Mouse (Mus musculus) liver, postnatal 0 days (tissue): ENCODE measurements around the gene Kctd21. TPM values are rescaled to one million over a fixed set of nuclear protein-coding genes. Genes with fewer than 3 reads are reported as not detected.

Source experiments
- ATAC-seq: fragments of 200-750 bp; cut with Nextera tagmentation; 2 replicates; pipeline ENCODE4 v1.8.0; 2017; ENCODE audit warnings: mild to moderate bottlenecking, moderate library complexity
- DNase-seq: peaks from one replicate; pipeline ENCODE4 v3.0.0-alpha.2; 2016
- H3K27ac ChIP-seq: fragments of 300-500 bp; sonication (generic); 2 replicates; pipeline ENCODE4 v1.5.1; 2014; ENCODE audit warnings: antibody characterized with exemption, moderate library complexity, mild to moderate bottlenecking, low read depth
- H3K27me3 ChIP-seq: fragments of 300-500 bp; sonication (generic); 2 replicates; pipeline ENCODE4 v1.6.1; 2014; ENCODE audit warnings: low read length, control low read depth, mixed read lengths; ENCODE audit not compliant: insufficient read depth
- H3K36me3 ChIP-seq: fragments of 300-500 bp; sonication (generic); replicated peaks from 2 replicates; pipeline ENCODE4 v1.6.1; 2014; ENCODE audit warnings: mild to moderate bottlenecking, control low read depth, low read length, moderate library complexity, mixed read lengths; ENCODE audit not compliant: insufficient read depth
- H3K4me1 ChIP-seq: fragments of 300-500 bp; sonication (generic); 2 replicates; pipeline ENCODE4 v1.6.1; 2014; ENCODE audit warnings: antibody characterized with exemption, mild to moderate bottlenecking, control low read depth; ENCODE audit not compliant: insufficient read depth
- H3K4me2 ChIP-seq: fragments of 300-500 bp; sonication (generic); 2 replicates; pipeline ENCODE4 v1.6.1; 2014; ENCODE audit warnings: low read depth, mild to moderate bottlenecking, low read length, moderate library complexity, mixed read lengths
- H3K4me3 ChIP-seq: fragments of 300-500 bp; sonication (generic); 2 replicates; pipeline ENCODE4 v1.5.1; 2014; ENCODE audit warnings: low read depth, low read length
- H3K9ac ChIP-seq: fragments of 300-500 bp; sonication (generic); replicated peaks from 2 replicates; pipeline ENCODE4 v1.6.1; 2014; ENCODE audit warnings: mild to moderate bottlenecking, moderate library complexity
- H3K9me3 ChIP-seq: fragments of 300-500 bp; sonication (generic); 2 replicates; pipeline ENCODE4 v1.6.1; 2016; ENCODE audit warnings: mild to moderate bottlenecking, control low read depth, low read length, mixed read lengths
- CTCF ChIP-seq: sonication (generic); IDR thresholded peaks from 2 replicates; pipeline ENCODE4 v1.5.1; 2016; ENCODE audit warnings: antibody characterized with exemption, low read depth
- EP300 ChIP-seq: IDR thresholded peaks from 2 replicates; pipeline ENCODE4 v1.6.1; 2016; ENCODE audit warnings: antibody characterized with exemption, low read depth, mild to moderate bottlenecking
- WGBS: fragments of 180-500 bp; shearing (Covaris S2); extraction: QIAGEN DNeasy Blood & Tissue Kit; methylation state at CpG from one replicate; pipeline ENCODE4 v1.1.7; 2014; ENCODE audit not compliant: insufficient replicate concordance; 5-methylcytosine and 5-hydroxymethylcytosine counted together
- polyA plus RNA-seq: library from polyadenylated mRNA; unstranded; fragments of >200 nt; fragmentation: Nextera tagmentation; extraction: Ambion mirVana; gene quantifications from 2 replicates; pipeline ENCODE4 v1.2.1, GENCODE M21; 2015

The Kctd21 gene
- polyA plus RNA-seq, 1 experiment from 2014 or later: 1.1 TPM

DNA sequence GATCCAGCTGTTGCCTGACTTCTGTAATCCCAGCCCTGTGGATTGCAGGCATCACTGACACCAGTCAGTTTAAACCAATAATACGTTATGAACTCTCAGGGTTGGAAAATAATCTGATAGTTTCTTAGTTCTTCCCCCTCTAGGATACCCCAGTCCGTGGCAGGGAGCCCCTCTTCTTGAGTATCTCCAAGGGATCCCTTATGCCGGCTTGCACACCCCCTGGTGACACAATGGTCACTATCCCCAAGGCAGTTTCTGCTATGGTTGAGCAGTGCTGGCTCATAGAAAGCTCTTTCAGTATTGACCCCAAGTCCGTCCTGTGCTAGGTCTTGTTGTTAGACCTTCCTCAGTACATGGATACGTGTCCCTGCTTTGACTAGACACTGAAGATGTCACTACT, 16.7 kb downstream of the Kctd21 start:
- Histone ChIP-seq H3K4me2 (no peak overlapping the region), H3K9ac (no peak overlapping the region), H3K27me3 (no peaks in the 10 kb centered on the region), H3K4me1 (no peaks in the 10 kb centered on the region), H3K9me3 (no peaks in the 10 kb centered on the region), H3K4me3 (no peak overlapping the region), H3K36me3 (no peaks in the 10 kb centered on the region; the same call in 1 of the 2 replicates), H3K27ac (no peak overlapping the region)
- no peak for TF ChIP-seq EP300
- no peak for TF ChIP-seq CTCF
- WGBS: 79% methylated on average over 5 of the region's 5 CpGs
- DNase-seq (no peak), ATAC-seq (no peak)

DNA sequence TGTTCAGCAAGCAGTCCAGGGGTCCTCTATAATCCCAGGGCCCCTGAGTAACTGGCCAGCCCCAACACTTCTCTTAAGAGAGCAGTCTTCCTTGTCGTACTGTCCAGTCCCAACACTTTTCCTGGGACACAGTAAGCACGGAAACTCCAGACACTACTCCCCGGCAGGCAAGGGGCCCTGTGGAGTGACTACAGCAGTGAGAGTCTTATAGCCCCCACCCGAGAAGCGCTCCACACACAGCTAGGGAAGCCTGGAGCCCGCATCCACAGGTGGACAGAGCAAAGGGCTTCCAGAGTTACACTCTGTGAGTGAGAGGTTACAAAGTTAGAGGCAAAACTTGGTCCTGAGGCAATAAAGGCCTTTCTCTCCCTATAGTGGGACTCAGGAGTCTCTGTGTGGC, 17.3 kb downstream of the Kctd21 start:
- 81% methylated on average over 6 of the region's 6 CpGs for WGBS
- no peak overlapping the region for H3K9ac ChIP-seq
- no peak overlapping the region for H3K27ac ChIP-seq

DNA sequence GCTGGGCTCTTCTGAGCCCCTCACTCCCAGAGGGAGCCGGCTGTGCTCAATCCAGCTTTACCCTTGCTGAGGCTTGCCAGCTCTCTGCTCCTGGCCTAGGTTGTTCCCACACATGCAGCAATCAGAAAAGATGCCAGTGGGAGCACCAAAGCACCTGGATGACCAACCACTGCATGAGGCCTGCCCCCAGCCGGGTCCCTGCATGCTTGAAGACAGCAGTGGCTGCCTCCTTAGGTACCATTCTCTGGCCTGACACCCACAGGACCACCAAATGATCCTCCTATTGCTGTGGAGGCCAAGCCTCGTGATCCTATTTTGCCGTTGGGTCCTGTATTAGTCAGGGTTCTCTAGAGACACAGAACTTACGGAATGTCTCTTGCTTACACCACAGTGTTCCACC, 18.8 kb downstream of the Kctd21 start:
- Histone ChIP-seq H3K36me3 (no peaks in the 10 kb centered on the region; the same call in 1 of the 2 replicates), H3K4me3 (no peak overlapping the region), H3K27me3 (no peaks in the 10 kb centered on the region), H3K4me2 (no peak overlapping the region), H3K27ac (no peak overlapping the region), H3K9ac (no peak overlapping the region), H3K9me3 (no peaks in the 10 kb centered on the region), H3K4me1 (peaks cover 7% of the 10 kb centered on the region; the same call in 1 of the 2 replicates)
- ATAC-seq (no peak), DNase-seq (no peak)
- 81% methylated on average over 5 of the region's 5 CpGs for WGBS
- TF ChIP-seq EP300 (no peak), CTCF (no peak)

More for the DNA sequence above, 17.3 kb downstream of the Kctd21 start:
- ATAC-seq: no peak
- no peak for DNase-seq
- no peaks in the 10 kb centered on the region for H3K9me3 ChIP-seq
- H3K36me3 ChIP-seq: no peaks in the 10 kb centered on the region; the same call in 1 of the 2 replicates
- no peak overlapping the region for H3K4me3 ChIP-seq
- no peak for TF ChIP-seq CTCF
- no peak overlapping the region for H3K4me2 ChIP-seq
- H3K4me1 ChIP-seq: no peaks in the 10 kb centered on the region
- H3K27me3 ChIP-seq: no peaks in the 10 kb centered on the region

DNA sequence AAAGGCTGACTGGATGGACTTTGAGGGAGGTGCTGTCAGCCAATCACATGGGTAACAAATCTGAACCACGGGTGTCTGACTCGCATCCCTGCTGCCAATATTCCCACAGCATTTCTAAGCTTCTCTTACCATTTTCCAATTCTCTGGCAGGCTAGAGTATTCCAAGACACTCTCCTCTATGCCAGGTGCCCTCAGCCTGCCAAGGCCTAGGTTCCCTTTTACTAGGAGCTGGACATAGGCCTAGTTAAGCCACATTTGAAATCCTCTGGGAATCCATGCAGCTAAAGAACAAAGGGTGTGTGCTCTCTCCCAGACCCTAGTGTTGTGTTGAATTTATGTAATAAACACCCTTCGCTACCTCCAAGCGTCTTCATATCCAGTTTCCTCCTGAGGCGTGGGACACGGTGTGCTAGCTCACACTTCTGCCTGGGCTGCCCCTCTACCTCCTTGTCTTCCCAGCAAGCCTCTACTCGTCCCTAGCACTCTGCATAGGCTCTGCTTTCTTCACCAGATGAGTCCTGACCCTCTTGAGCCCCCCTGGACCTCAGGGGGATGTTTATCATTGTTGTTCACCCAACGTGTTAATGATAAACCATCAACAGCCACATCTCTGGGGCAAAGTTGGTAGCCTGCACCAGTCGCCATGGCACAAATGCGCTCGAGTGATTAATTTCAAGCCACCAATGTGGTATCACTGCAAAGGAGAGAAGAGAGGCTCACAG, 19.8 kb downstream of the Kctd21 start:
- DNase-seq (no peak), ATAC-seq (no peak)
- TF ChIP-seq EP300 (no peak), CTCF (no peak)
- no peak overlapping the region for H3K27ac ChIP-seq
- H3K4me3 ChIP-seq: no peak overlapping the region
- H3K9me3 ChIP-seq: no peaks in the 10 kb centered on the region
- 73% methylated on average over 11 of the region's 11 CpGs for WGBS
- no peak overlapping the region for H3K4me2 ChIP-seq
- no peaks in the 10 kb centered on the region for H3K27me3 ChIP-seq
- no peaks in the 10 kb centered on the region; the same call in 1 of the 2 replicates for H3K36me3 ChIP-seq
- H3K4me1 ChIP-seq: peaks cover 7% of the 10 kb centered on the region; the same call in 1 of the 2 replicates
- no peak overlapping the region for H3K9ac ChIP-seq

DNA sequence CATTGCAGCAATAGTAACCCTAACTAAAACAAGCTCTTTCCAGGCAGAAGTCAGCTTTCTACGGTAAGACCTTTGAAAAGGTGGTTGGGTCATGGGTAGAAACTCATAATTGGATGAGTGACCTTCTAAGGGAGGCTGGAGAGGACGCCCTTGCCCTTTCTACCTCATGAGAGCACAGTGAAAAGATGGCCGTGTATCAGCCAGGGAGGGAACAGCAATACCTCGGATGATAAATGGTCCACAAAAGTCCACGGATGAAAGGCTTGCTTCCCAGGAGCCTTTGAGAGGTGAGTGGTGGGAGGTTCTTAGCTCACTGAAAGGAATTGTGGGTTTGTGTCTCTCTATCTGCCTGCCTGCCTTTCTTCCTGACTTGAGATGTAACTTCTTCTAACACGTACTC, 21.2 kb downstream of the Kctd21 start:
- Histone ChIP-seq H3K36me3 (no peaks in the 10 kb centered on the region; the same call in 1 of the 2 replicates), H3K27ac (no peak overlapping the region), H3K27me3 (no peaks in the 10 kb centered on the region), H3K9ac (no peak overlapping the region), H3K4me3 (no peak overlapping the region), H3K9me3 (no peaks in the 10 kb centered on the region), H3K4me2 (no peak overlapping the region), H3K4me1 (peaks cover 7% of the 10 kb centered on the region; the same call in 1 of the 2 replicates)
- 75% methylated on average over 6 of the region's 6 CpGs for WGBS
- DNase-seq (no peak), ATAC-seq (no peak)
- TF ChIP-seq CTCF: no peak
- no peak for TF ChIP-seq EP300

DNA sequence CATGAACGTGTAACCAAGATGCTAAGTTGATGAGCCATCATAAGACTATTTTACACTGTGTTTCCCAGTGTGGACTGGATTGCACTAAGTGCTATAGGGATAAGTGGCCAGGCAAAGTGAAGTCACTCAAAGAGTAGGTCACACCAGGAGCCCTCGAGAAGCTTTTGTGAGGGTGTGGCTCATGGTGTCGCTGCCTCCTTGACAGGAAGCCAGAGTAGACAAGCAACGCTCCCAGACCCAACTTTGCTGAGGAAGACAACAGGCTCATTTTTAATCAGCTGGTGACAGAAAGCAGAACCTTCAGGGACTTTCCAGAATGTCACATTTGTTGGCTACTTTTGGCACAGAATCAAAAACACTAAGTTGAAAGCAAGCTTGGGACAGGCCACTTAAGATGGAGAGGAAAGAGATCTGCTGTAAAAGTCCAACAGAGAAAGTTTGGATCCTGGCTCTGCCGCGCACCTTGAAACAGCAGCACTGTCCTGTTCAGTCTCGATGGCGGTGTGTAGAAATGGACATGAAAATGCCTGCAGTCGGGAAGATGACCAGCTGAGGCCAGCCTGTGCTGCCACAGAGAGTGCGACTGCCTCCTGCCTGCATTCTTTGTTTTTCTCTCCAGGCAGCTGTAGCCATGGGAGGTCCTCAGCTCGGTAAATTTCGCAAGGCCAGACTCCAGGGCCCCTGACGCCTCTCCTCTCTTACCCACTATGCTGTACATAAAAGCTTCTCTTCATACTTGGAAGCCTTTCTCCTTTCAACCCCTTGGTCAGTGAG, 23.1 kb downstream of the Kctd21 start:
- TF ChIP-seq CTCF (no peak), EP300 (no peak)
- 39% methylated on average over 13 of the region's 13 CpGs for WGBS
- Histone ChIP-seq H3K9me3 (no peaks in the 10 kb centered on the region), H3K27me3 (no peaks in the 10 kb centered on the region), H3K36me3 (no peaks in the 10 kb centered on the region), H3K9ac (no peak overlapping the region), H3K4me3 (no peak overlapping the region), H3K4me2 (no peak overlapping the region), H3K27ac (peak overlapping the region; percentile 35; the same call in 1 of the 2 replicates), H3K4me1 (peaks cover 7% of the 10 kb centered on the region; the same call in 1 of the 2 replicates)
- DNase-seq (no peak), ATAC-seq (peak; percentile 48)
